Mouse (Mus musculus): ENCODE data around the gene Maz.

GRCm38 (mm10) chr7:127023896-127024690 lies 2.7 kb downstream of the Maz start:
- TF ChIP-seq CTCF (IDR thresholded peaks at IDR 0.05; ENCODE audit: low read depth) (no peak), EP300 (IDR thresholded peaks at IDR 0.05; ENCODE audit: low read depth) (no peak)
